Mouse (Mus musculus): Measurements from ENCODE around the gene Gpr87. TPM values are rescaled to one million over a fixed set of nuclear protein-coding genes. Genes with fewer than 3 reads are reported as not detected.

Gpr87 gene
- polyA plus RNA-seq, 1 experiment from 2014 or later = 46.9 TPM

DNA sequence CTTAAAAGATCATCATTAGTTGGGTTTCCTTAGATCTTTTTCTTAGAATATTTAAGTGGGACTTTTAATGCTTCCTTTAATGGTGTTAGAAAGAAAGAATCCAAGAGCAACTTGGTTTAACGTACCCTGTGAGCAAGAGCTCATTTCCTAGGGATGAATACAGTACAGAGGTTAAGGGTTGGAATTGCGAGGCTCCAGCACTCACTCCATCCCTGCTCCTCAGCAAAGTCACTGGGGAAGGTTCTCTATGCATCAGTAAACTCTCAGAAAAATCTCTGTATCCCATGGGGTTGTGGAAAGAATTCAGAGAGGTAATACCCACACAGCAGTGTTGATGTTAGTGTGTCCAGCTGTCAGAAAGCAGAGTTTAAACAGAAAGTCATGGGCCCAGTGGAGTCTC is 54.8 kb downstream of the Gpr87 start:
- Histone ChIP-seq H3K4me2 (replicated peaks; ENCODE audit: low read depth) (no peak overlapping the region), H3K9me3 (ENCODE audit: control insufficient read depth, low read length) (no peaks in the 10 kb centered on the region), H3K27me3 (ENCODE audit: control insufficient read depth, insufficient read depth, low read length) (no peaks in the 10 kb centered on the region), H3K36me3 (ENCODE audit: control insufficient read depth, insufficient read depth, low read length) (no peaks in the 10 kb centered on the region), H3K9ac (ENCODE audit: low read length) (no peak overlapping the region), H3K4me1 (replicated peaks; ENCODE audit: control insufficient read depth, insufficient read depth) (no peaks in the 10 kb centered on the region; the same call in 1 of the 2 replicates), H3K27ac (replicated peaks) (peak overlapping the region; percentile 53; the same call in 1 of the 2 replicates), H3K4me3 (ENCODE audit: low read depth, low read length) (no peak overlapping the region)
- no peak for ATAC-seq (ENCODE audit: low FRiP score, low TSS enrichment)
- TF ChIP-seq CTCF (IDR thresholded peaks at IDR 0.05; ENCODE audit: low read depth) (no peak), EP300 (optimal IDR thresholded peaks at IDR 0.05) (no peak)
- no peak for DNase-seq (ENCODE audit: low spot score)
- WGBS = 64% methylated on average over 2 of the region's 2 CpGs

- no peak for DNase-seq (ENCODE audit: low spot score)
- Histone ChIP-seq H3K4me3 (ENCODE audit: low read depth, low read length) (no peak overlapping the region), H3K4me2 (replicated peaks; ENCODE audit: low read depth) (no peak overlapping the region), H3K36me3 (ENCODE audit: control insufficient read depth, insufficient read depth, low read length) (no peaks in the 10 kb centered on the region), H3K9ac (ENCODE audit: low read length) (no peak overlapping the region), H3K9me3 (ENCODE audit: control insufficient read depth, low read length) (no peaks in the 10 kb centered on the region), H3K27ac (replicated peaks) (0 out of 2 replicates have a peak overlapping the region, but pooled peaks have one; percentile 13), H3K4me1 (replicated peaks; ENCODE audit: control insufficient read depth, insufficient read depth) (no peaks in the 10 kb centered on the region; the same call in 1 of the 2 replicates), H3K27me3 (ENCODE audit: control insufficient read depth, insufficient read depth, low read length) (no peaks in the 10 kb centered on the region)
- peak; percentile 49; the same call in 1 of the 2 replicates for ATAC-seq (ENCODE audit: low FRiP score, low TSS enrichment)
- no peak for TF ChIP-seq EP300 (optimal IDR thresholded peaks at IDR 0.05)
- no peak for TF ChIP-seq CTCF (IDR thresholded peaks at IDR 0.05; ENCODE audit: low read depth)
Observed at GRCm38 (mm10) chr3:59139651-59140051, 55.3 kb downstream of the Gpr87 start.

- Histone ChIP-seq H3K27me3 (ENCODE audit: control insufficient read depth, insufficient read depth, low read length) (no peaks in the 10 kb centered on the region), H3K27ac (replicated peaks) (0 out of 2 replicates have a peak overlapping the region, but pooled peaks have one; percentile 13), H3K36me3 (ENCODE audit: control insufficient read depth, insufficient read depth, low read length) (no peaks in the 10 kb centered on the region), H3K4me1 (replicated peaks; ENCODE audit: control insufficient read depth, insufficient read depth) (no peaks in the 10 kb centered on the region; the same call in 1 of the 2 replicates), H3K9me3 (ENCODE audit: control insufficient read depth, low read length) (no peaks in the 10 kb centered on the region), H3K9ac (ENCODE audit: low read length) (no peak overlapping the region), H3K4me3 (ENCODE audit: low read depth, low read length) (no peak overlapping the region), H3K4me2 (replicated peaks; ENCODE audit: low read depth) (no peak overlapping the region)
- no peak for ATAC-seq (ENCODE audit: low FRiP score, low TSS enrichment)
- DNase-seq (ENCODE audit: low spot score) = no peak
- no peak for TF ChIP-seq EP300 (optimal IDR thresholded peaks at IDR 0.05)
- 69% methylated on average over 12 of the region's 12 CpGs for WGBS
Observed at GRCm38 (mm10) chr3:59138946-59139468, 55.9 kb downstream of the Gpr87 start.

- 58% methylated on average over 5 of the region's 5 CpGs for WGBS
- ATAC-seq (ENCODE audit: low FRiP score, low TSS enrichment) = no peak
- no peak overlapping the region for H3K9ac ChIP-seq (ENCODE audit: low read length)
- no peak overlapping the region for H3K4me3 ChIP-seq (ENCODE audit: low read depth, low read length)
- H3K36me3 ChIP-seq (ENCODE audit: control insufficient read depth, insufficient read depth, low read length) = no peaks in the 10 kb centered on the region
- no peaks in the 10 kb centered on the region for H3K27me3 ChIP-seq (ENCODE audit: control insufficient read depth, insufficient read depth, low read length)
- TF ChIP-seq CTCF (IDR thresholded peaks at IDR 0.05; ENCODE audit: low read depth) (no peak), EP300 (optimal IDR thresholded peaks at IDR 0.05) (no peak)
- H3K9me3 ChIP-seq (ENCODE audit: control insufficient read depth, low read length) = no peaks in the 10 kb centered on the region
- no peak overlapping the region for H3K27ac ChIP-seq (replicated peaks)
- no peaks in the 10 kb centered on the region; the same call in 1 of the 2 replicates for H3K4me1 ChIP-seq (replicated peaks; ENCODE audit: control insufficient read depth, insufficient read depth)
- no peak overlapping the region for H3K4me2 ChIP-seq (replicated peaks; ENCODE audit: low read depth)
- DNase-seq (ENCODE audit: low spot score) = no peak
Observed at GRCm38 (mm10) chr3:59135911-59136653, 58.8 kb downstream of the Gpr87 start.

DNA sequence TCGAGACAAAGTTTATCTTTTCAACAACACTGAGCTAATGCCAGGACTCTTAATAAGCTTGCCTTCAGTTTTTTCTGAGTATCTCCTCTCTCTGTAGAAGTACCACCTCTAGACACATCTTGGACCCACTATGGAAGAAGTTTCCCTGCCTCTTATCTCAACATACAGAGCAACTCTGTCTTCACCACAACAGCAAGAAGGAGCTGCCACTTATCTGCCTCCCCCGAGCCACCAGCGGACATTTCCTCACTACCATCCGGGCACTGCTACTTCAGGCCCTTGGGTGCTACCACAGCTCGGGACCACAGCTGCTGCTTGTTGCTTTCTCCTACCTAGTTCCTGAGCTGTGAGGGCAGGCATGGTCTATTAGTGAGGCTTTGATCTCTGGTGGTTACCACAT is 61.7 kb downstream of the Gpr87 start:
- no peak overlapping the region for H3K4me3 ChIP-seq (ENCODE audit: low read depth, low read length)
- H3K4me1 ChIP-seq (replicated peaks; ENCODE audit: control insufficient read depth, insufficient read depth) = no peaks in the 10 kb centered on the region; the same call in 1 of the 2 replicates
- 72% methylated on average over 5 of the region's 5 CpGs for WGBS
- ATAC-seq (ENCODE audit: low FRiP score, low TSS enrichment) (no peak), DNase-seq (ENCODE audit: low spot score) (no peak)
- H3K27me3 ChIP-seq (ENCODE audit: control insufficient read depth, insufficient read depth, low read length) = no peaks in the 10 kb centered on the region
- no peak for TF ChIP-seq EP300 (optimal IDR thresholded peaks at IDR 0.05)
- no peak for TF ChIP-seq CTCF (IDR thresholded peaks at IDR 0.05; ENCODE audit: low read depth)
- no peaks in the 10 kb centered on the region for H3K36me3 ChIP-seq (ENCODE audit: control insufficient read depth, insufficient read depth, low read length)
- no peak overlapping the region for H3K9ac ChIP-seq (ENCODE audit: low read length)
- H3K27ac ChIP-seq (replicated peaks) = no peak overlapping the region
- no peak overlapping the region for H3K4me2 ChIP-seq (replicated peaks; ENCODE audit: low read depth)
- no peaks in the 10 kb centered on the region for H3K9me3 ChIP-seq (ENCODE audit: control insufficient read depth, low read length)

- WGBS = 90% methylated on average over 4 of the region's 4 CpGs
- no peak overlapping the region for H3K4me2 ChIP-seq (replicated peaks; ENCODE audit: low read depth)
- no peaks in the 10 kb centered on the region for H3K27me3 ChIP-seq (ENCODE audit: control insufficient read depth, insufficient read depth, low read length)
- ATAC-seq (ENCODE audit: low FRiP score, low TSS enrichment) = no peak
- H3K27ac ChIP-seq (replicated peaks) = no peak overlapping the region; the same call in 1 of the 2 replicates
- H3K9me3 ChIP-seq (ENCODE audit: control insufficient read depth, low read length) = no peaks in the 10 kb centered on the region
- TF ChIP-seq EP300 (optimal IDR thresholded peaks at IDR 0.05) (no peak), CTCF (IDR thresholded peaks at IDR 0.05; ENCODE audit: low read depth) (no peak)
- no peak overlapping the region for H3K9ac ChIP-seq (ENCODE audit: low read length)
- no peaks in the 10 kb centered on the region for H3K36me3 ChIP-seq (ENCODE audit: control insufficient read depth, insufficient read depth, low read length)
- no peak for DNase-seq (ENCODE audit: low spot score)
- H3K4me1 ChIP-seq (replicated peaks; ENCODE audit: control insufficient read depth, insufficient read depth) = no peaks in the 10 kb centered on the region; the same call in 1 of the 2 replicates
- H3K4me3 ChIP-seq (ENCODE audit: low read depth, low read length) = no peak overlapping the region
Observed at GRCm38 (mm10) chr3:59131966-59132365, 62.9 kb downstream of the Gpr87 start.
